In genomic region chr6:144596536-144597210, GRCm38 (mm10) we compare ENCODE assay signal across 11 mouse cellular contexts.
A peak's percentile ranks its signal among the peaks of the same experiment; 100 is the strongest.
DNase-seq lines count a peak whose midpoint lies in the region; ATAC-seq lines count a peak whose summit lies in the region.
"Had no signal": no experiment of that assay in that cellular context is flagged by ENCODE, and none has a peak within 500 bp of the region (broad histone marks: within the 10 kb centered on the region; RNA-seq: fewer than 3 reads in every experiment).

No protein-coding gene starts in this region.

- peaks cover 8% of the 10 kb centered on the region; the same call in 1 of the 2 replicates for H3K4me1 ChIP-seq in lung, embryonic 16.5 days (replicated peaks; ENCODE audit: control insufficient read depth, insufficient read depth, low read length)
- peaks cover 14% of the 10 kb centered on the region for H3K4me1 ChIP-seq in intestine, embryonic 14.5 days (replicated peaks; ENCODE audit: control insufficient read depth, insufficient read depth, low read length)
- H3K4me1 ChIP-seq in neural tube, embryonic 13.5 days (replicated peaks): peaks cover 22% of the 10 kb centered on the region
- peaks cover 11% of the 10 kb centered on the region for H3K4me1 ChIP-seq in heart, embryonic 12.5 days (replicated peaks)
- H3K4me1 ChIP-seq in heart, embryonic 10.5 days: peaks cover 10% of the 10 kb centered on the region; the same call in 1 of the 2 replicates
- H3K4me1 ChIP-seq: embryonic facial prominence, embryonic 13.5 days had no signal

- peak; percentile 92 for ATAC-seq in lung, embryonic 16.5 days (ENCODE audit: low read depth)
- ATAC-seq in intestine, embryonic 14.5 days (replicated peaks; ENCODE audit: low FRiP score, low TSS enrichment, low read depth): peak; percentile 83
- peak; percentile 86 for ATAC-seq in neural tube, embryonic 13.5 days (ENCODE audit: low read depth)
- no peak for ATAC-seq in heart, embryonic 12.5 days (ENCODE audit: insufficient number of reproducible peaks, low FRiP score)

- H3K27ac ChIP-seq in lung, embryonic 16.5 days (ENCODE audit: low read length): no peak overlapping the region
- H3K27ac ChIP-seq in intestine, embryonic 14.5 days (ENCODE audit: low read depth): no peak overlapping the region
- 0 out of 2 replicates have a peak overlapping the region, but pooled peaks have one; percentile 18 for H3K27ac ChIP-seq in neural tube, embryonic 13.5 days (replicated peaks)
- H3K27ac ChIP-seq in heart, embryonic 12.5 days (ENCODE audit: poor library complexity, severe bottlenecking): no peak overlapping the region
- H3K27ac ChIP-seq in heart, embryonic 10.5 days: no peak overlapping the region
- H3K27ac ChIP-seq: embryonic facial prominence, embryonic 13.5 days had no signal

- no peak overlapping the region for H3K9ac ChIP-seq in lung, embryonic 16.5 days (ENCODE audit: low read length)
- H3K9ac ChIP-seq in intestine, embryonic 14.5 days (ENCODE audit: low read length): no peak overlapping the region
- H3K9ac ChIP-seq in neural tube, embryonic 13.5 days: no peak overlapping the region
- no peak overlapping the region for H3K9ac ChIP-seq in heart, embryonic 12.5 days
- H3K9ac ChIP-seq: embryonic facial prominence, embryonic 13.5 days had no signal

- H3K9me3 ChIP-seq in lung, embryonic 16.5 days (ENCODE audit: control insufficient read depth, low read length): no peaks in the 10 kb centered on the region
- no peaks in the 10 kb centered on the region for H3K9me3 ChIP-seq in intestine, embryonic 14.5 days (ENCODE audit: control insufficient read depth, low read length)
- H3K9me3 ChIP-seq in neural tube, embryonic 13.5 days: no peaks in the 10 kb centered on the region
- no peaks in the 10 kb centered on the region for H3K9me3 ChIP-seq in heart, embryonic 12.5 days (replicated peaks)
- no peaks in the 10 kb centered on the region for H3K9me3 ChIP-seq in heart, embryonic 10.5 days
- H3K9me3 ChIP-seq: embryonic facial prominence, embryonic 13.5 days had no signal

- H3K27me3 ChIP-seq in lung, embryonic 16.5 days (ENCODE audit: control insufficient read depth, insufficient read depth, low read depth, low read length): no peaks in the 10 kb centered on the region
- 0 out of 2 replicates have a peak, but pooled peaks cover 8% of the 10 kb centered on the region for H3K27me3 ChIP-seq in intestine, embryonic 14.5 days (replicated peaks; ENCODE audit: control insufficient read depth, insufficient read depth, low read length)
- no peaks in the 10 kb centered on the region for H3K27me3 ChIP-seq in neural tube, embryonic 13.5 days
- H3K27me3 ChIP-seq in heart, embryonic 12.5 days (replicated peaks): 0 out of 2 replicates have a peak, but pooled peaks cover 3% of the 10 kb centered on the region
- peaks cover 6% of the 10 kb centered on the region; the same call in 1 of the 2 replicates for H3K27me3 ChIP-seq in heart, embryonic 10.5 days (ENCODE audit: insufficient read depth, poor library complexity, severe bottlenecking)
- H3K27me3 ChIP-seq: embryonic facial prominence, embryonic 13.5 days had no signal

- H3K4me3 ChIP-seq in lung, embryonic 16.5 days (ENCODE audit: low read length): no peak overlapping the region
- no peak overlapping the region for H3K4me3 ChIP-seq in intestine, embryonic 14.5 days (ENCODE audit: low read depth, low read length)
- H3K4me3 ChIP-seq in neural tube, embryonic 13.5 days: no peak overlapping the region
- no peak overlapping the region for H3K4me3 ChIP-seq in heart, embryonic 12.5 days
- no peak overlapping the region for H3K4me3 ChIP-seq in heart, embryonic 10.5 days
- H3K4me3 ChIP-seq: embryonic facial prominence, embryonic 13.5 days had no signal

- no peaks in the 10 kb centered on the region for H3K36me3 ChIP-seq in lung, embryonic 16.5 days (ENCODE audit: control insufficient read depth, insufficient read depth, low read length)
- H3K36me3 ChIP-seq in intestine, embryonic 14.5 days (ENCODE audit: control insufficient read depth, insufficient read depth, low read length): no peaks in the 10 kb centered on the region
- H3K36me3 ChIP-seq in neural tube, embryonic 13.5 days: no peaks in the 10 kb centered on the region
- no peaks in the 10 kb centered on the region for H3K36me3 ChIP-seq in heart, embryonic 12.5 days
- no peaks in the 10 kb centered on the region for H3K36me3 ChIP-seq in heart, embryonic 10.5 days
- H3K36me3 ChIP-seq: embryonic facial prominence, embryonic 13.5 days had no signal

- no peak overlapping the region for H3K4me2 ChIP-seq in lung, embryonic 16.5 days (ENCODE audit: low read depth, low read length)
- no peak overlapping the region for H3K4me2 ChIP-seq in intestine, embryonic 14.5 days (ENCODE audit: low read length)
- H3K4me2 ChIP-seq in neural tube, embryonic 13.5 days: no peak overlapping the region
- H3K4me2 ChIP-seq in heart, embryonic 12.5 days: no peak overlapping the region
- H3K4me2 ChIP-seq: embryonic facial prominence, embryonic 13.5 days; heart, embryonic 11.5 days had no signal

- 32% methylated on average over 8 of the region's 8 CpGs for WGBS in lung, embryonic 16.5 days
- 24% methylated on average over 8 of the region's 8 CpGs for WGBS in intestine, embryonic 14.5 days
- 42% methylated on average over 8 of the region's 8 CpGs for WGBS in neural tube, embryonic 13.5 days
- WGBS in heart, embryonic 12.5 days: 71% methylated on average over 8 of the region's 8 CpGs
- 77% methylated on average over 8 of the region's 8 CpGs for WGBS in heart, embryonic 10.5 days

- peak; percentile 64 to 68 for DNase-seq in frontal cortex, adult 2 months (ENCODE audit: extremely low spot score in 1 of 2, low spot score in 1 of 2)
- no peak for DNase-seq in frontal cortex, postnatal 25 days (ENCODE audit: low spot score in 2 of 2)
- no peak for DNase-seq in lung, adult 18-20 months
- DNase-seq in intestine, embryonic 14.5 days (ENCODE audit: low spot score): no peak
- DNase-seq in heart, embryonic 10.5 days (ENCODE audit: low spot score): no peak
- DNase-seq: thymus, adult 2 months had no signal

Comparison
In these comparisons a context has a peak if more than half of its experiments do, and no peak if none do; other contexts are left out.
1. DNase-seq: peak in frontal cortex, adult 2 months (2 of 2); none in frontal cortex, postnatal 25 days (0 of 2), lung, adult 18-20 months (0 of 2), intestine, embryonic 14.5 days (single experiment) and heart, embryonic 10.5 days (single experiment).